ENCODE assay signal across 8 mouse cellular contexts in the genomic region with DNA sequence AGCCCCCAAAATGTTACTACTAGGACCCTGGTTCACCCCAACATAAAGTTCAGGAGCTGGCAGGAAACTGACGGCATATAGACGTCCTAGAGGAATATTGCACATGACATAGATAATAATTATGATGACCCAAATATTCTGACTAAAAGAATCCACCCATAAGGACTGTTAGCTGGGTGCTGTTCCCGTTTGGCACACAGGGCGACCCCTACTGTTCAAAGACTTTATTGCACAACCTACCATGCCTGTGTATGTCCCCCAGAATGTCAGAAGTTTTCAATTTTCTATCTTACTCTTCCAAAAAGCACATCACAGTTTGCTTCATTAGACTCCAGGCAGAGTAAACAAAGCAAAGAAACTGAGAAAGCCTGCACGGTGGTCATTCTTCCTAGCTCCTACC.
A peak's percentile ranks its signal among the peaks of the same experiment; 100 is the strongest.
DNase-seq lines count a peak whose midpoint lies in the region; TF ChIP-seq lines count a peak whose summit lies in the region.
"Not testable (repeated sequence)": the region's sequence is repeated elsewhere in the genome, so short reads cannot be mapped to it uniquely, and the experiment has no call there.

No protein-coding gene starts in this region.

- H3K4me1 ChIP-seq in kidney, adult 2 months (ENCODE audit: control insufficient read depth, insufficient read depth, low read length): not testable (repeated sequence)

- not testable (repeated sequence) for TF ChIP-seq POLR2A in kidney, adult 2 months (IDR thresholded peaks at IDR 0.05; ENCODE audit: low read depth, low read length)

- not testable (repeated sequence) for H3K27ac ChIP-seq in kidney, adult 2 months (ENCODE audit: insufficient read depth, low read depth, low read length)

- not testable (repeated sequence) for H3K4me3 ChIP-seq in kidney, adult 2 months (ENCODE audit: insufficient read depth, low read depth, low read length)

- WGBS in kidney, adult 2 months: 0% methylated on average over 3 of the region's 5 CpGs

- H3K36me3 ChIP-seq in kidney, adult 2 months (ENCODE audit: control insufficient read depth, insufficient read depth, low read length): not testable (repeated sequence)

- DNase-seq in adrenal gland, adult 18-20 months (ENCODE audit: low spot score in 2 of 2): peak; percentile 57 to 61
- DNase-seq in cerebellum, postnatal 25 days: peak; percentile 44 to 76
- DNase-seq in gastrocnemius, postnatal 4 days (ENCODE audit: low spot score in 2 of 2): peak; percentile 33 to 45
- DNase-seq in kidney, adult 2 months: peak; percentile 51
- DNase-seq in layer of hippocampus, postnatal 25 days (ENCODE audit: extremely low spot score in 1 of 2, low spot score in 1 of 2): peak; percentile 37 to 87
- DNase-seq in lung, postnatal 10 days: peak; percentile 75
- peak; percentile 65 for DNase-seq in right cerebral cortex, postnatal 14 days
- DNase-seq in thymus, postnatal 36 days: peak; percentile 52 to 59

- 0 out of 2 replicates have a peak, but pooled peaks have one; percentile 15 for TF ChIP-seq CTCF in kidney, adult 2 months (conservative IDR thresholded peaks at IDR 0.05; ENCODE audit: insufficient read depth, insufficient read length, low read depth, low read length)

- not testable (repeated sequence) for H3K27me3 ChIP-seq in kidney, adult 2 months (replicated peaks; ENCODE audit: control insufficient read depth, insufficient read depth, low read length)
